12 mouse cellular contexts compared by ENCODE assay signal in the genomic region with DNA sequence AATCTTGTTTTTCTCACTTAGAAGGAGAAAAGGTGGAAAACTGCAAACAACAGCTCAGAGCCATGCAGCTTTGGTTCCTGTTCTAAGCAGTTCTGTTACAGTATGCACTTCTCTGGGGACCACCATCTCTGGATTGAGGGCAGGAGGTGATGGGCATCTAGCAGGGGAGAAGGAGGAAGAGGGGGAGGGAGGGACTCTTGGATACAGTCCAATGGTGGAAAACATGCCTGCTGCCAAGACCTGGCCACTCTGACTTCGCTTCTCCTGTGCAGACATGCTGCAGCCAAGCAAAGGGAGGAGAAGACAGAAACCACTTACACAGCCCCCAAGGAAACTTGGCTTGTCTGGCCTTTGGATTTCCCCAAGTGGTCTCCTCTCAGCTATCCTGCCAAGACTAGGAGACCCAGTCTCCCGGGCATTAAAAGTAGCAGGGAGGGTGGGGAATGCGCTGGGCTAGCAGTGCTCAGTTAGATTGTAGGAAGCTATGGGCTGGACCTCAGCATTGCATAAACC. TPM values are rescaled to one million over a fixed set of nuclear protein-coding genes. Genes with fewer than 3 reads are reported as not detected.
DNase-seq lines count a peak whose midpoint lies in the region; ATAC-seq and TF ChIP-seq lines count a peak whose summit lies in the region.
"Had no signal": no experiment of that assay in that cellular context is flagged by ENCODE, and none has a peak within 500 bp of the region (broad histone marks: within the 10 kb centered on the region; RNA-seq: fewer than 3 reads in every experiment).

No protein-coding gene starts in this region.

- DNase-seq in heart, adult 11 months, result peak; percentile 93
- DNase-seq in heart, adult 8-10 months (ENCODE audit: low spot score), result no peak
- DNase-seq in lung, postnatal 0 days (ENCODE audit: low spot score), result no peak
- no peak for DNase-seq in liver, postnatal 0 days
- no peak for DNase-seq in neural tube, embryonic 10.5 days (ENCODE audit: extremely low spot score, low spot score)
- DNase-seq in spleen, adult 12 weeks (ENCODE audit: low spot score), result no peak
- DNase-seq: cerebellum, adult 11 months; thymus, postnatal 36 days had no signal

- no peak for TF ChIP-seq EP300 in lung, postnatal 0 days (IDR thresholded peaks at IDR 0.05)
- no peak for TF ChIP-seq EP300 in liver, postnatal 0 days (IDR thresholded peaks at IDR 0.05; ENCODE audit: low read depth)

- no peak for TF ChIP-seq POLR2A in embryonic fibroblast, embryonic 13.5 days (IDR thresholded peaks at IDR 0.05; ENCODE audit: low read depth, low read length)

- H3K36me3 ChIP-seq in lung, embryonic 15.5 days, result peaks cover 40% of the 10 kb centered on the region
- H3K36me3 ChIP-seq in lung, postnatal 0 days (ENCODE audit: insufficient read depth, low read length), result no peaks in the 10 kb centered on the region
- peaks cover 43% of the 10 kb centered on the region for H3K36me3 ChIP-seq in liver, postnatal 0 days (replicated peaks; ENCODE audit: insufficient read depth, low read length)

- WGBS in lung, embryonic 15.5 days, result 57% methylated on average over 3 of the region's 3 CpGs
- 52% methylated on average over 3 of the region's 3 CpGs for WGBS in lung, postnatal 0 days
- 70% methylated on average over 3 of the region's 3 CpGs for WGBS in liver, postnatal 0 days (ENCODE audit: insufficient replicate concordance)

- peak overlapping the region; percentile 23; the same call in 1 of the 2 replicates for H3K27ac ChIP-seq in lung, embryonic 15.5 days
- no peak overlapping the region for H3K27ac ChIP-seq in lung, postnatal 0 days (ENCODE audit: low read length)
- H3K27ac ChIP-seq in embryonic fibroblast, embryonic 13.5 days (ENCODE audit: insufficient read depth, low read length), result 0 out of 2 replicates have a peak overlapping the region, but pooled peaks have one; percentile 14
- H3K27ac ChIP-seq in liver, postnatal 0 days (ENCODE audit: low read depth), result peak overlapping the region; percentile 87
- H3K27ac ChIP-seq: forebrain, embryonic 12.5 days; hindbrain, embryonic 14.5 days had no signal

- H3K9ac ChIP-seq in lung, embryonic 15.5 days, result no peak overlapping the region
- H3K9ac ChIP-seq in lung, postnatal 0 days (replicated peaks; ENCODE audit: low read depth), result no peak overlapping the region
- no peak overlapping the region for H3K9ac ChIP-seq in liver, postnatal 0 days (replicated peaks)
- H3K9ac ChIP-seq: forebrain, embryonic 12.5 days; hindbrain, embryonic 14.5 days had no signal

- ATAC-seq in lung, embryonic 15.5 days (ENCODE audit: borderline replicate concordance, extremely low read depth, low FRiP score, low TSS enrichment), result no peak
- ATAC-seq in lung, postnatal 0 days, result no peak
- no peak for ATAC-seq in liver, postnatal 0 days

- TF ChIP-seq CTCF in lung, postnatal 0 days (IDR thresholded peaks at IDR 0.05), result no peak
- no peak for TF ChIP-seq CTCF in embryonic fibroblast, embryonic 13.5 days (IDR thresholded peaks at IDR 0.05; ENCODE audit: borderline replicate concordance, insufficient read depth, low read length)
- no peak for TF ChIP-seq CTCF in liver, postnatal 0 days (IDR thresholded peaks at IDR 0.05; ENCODE audit: low read depth)

- H3K9me3 ChIP-seq in lung, embryonic 15.5 days, result no peaks in the 10 kb centered on the region
- no peaks in the 10 kb centered on the region for H3K9me3 ChIP-seq in lung, postnatal 0 days (ENCODE audit: low read length)
- no peaks in the 10 kb centered on the region for H3K9me3 ChIP-seq in liver, postnatal 0 days (ENCODE audit: low read length)
- H3K9me3 ChIP-seq: forebrain, embryonic 12.5 days had no signal

- no peak overlapping the region for H3K4me3 ChIP-seq in lung, embryonic 15.5 days
- no peak overlapping the region for H3K4me3 ChIP-seq in lung, postnatal 0 days (ENCODE audit: low read depth, low read length)
- no peak overlapping the region for H3K4me3 ChIP-seq in embryonic fibroblast, embryonic 13.5 days (ENCODE audit: insufficient read depth, low read length)
- no peak overlapping the region for H3K4me3 ChIP-seq in liver, postnatal 0 days (ENCODE audit: low read depth, low read length)
- H3K4me3 ChIP-seq: forebrain, embryonic 12.5 days had no signal

- peaks cover 16% of the 10 kb centered on the region for H3K4me1 ChIP-seq in lung, embryonic 15.5 days
- peaks cover 7% of the 10 kb centered on the region for H3K4me1 ChIP-seq in lung, postnatal 0 days (ENCODE audit: insufficient read depth, low read depth, low read length)
- peaks cover 3% of the 10 kb centered on the region; the same call in 1 of the 2 replicates for H3K4me1 ChIP-seq in embryonic fibroblast, embryonic 13.5 days (ENCODE audit: control insufficient read depth, insufficient read depth, low read length)
- peaks cover 35% of the 10 kb centered on the region for H3K4me1 ChIP-seq in liver, postnatal 0 days (ENCODE audit: insufficient read depth)
- H3K4me1 ChIP-seq: forebrain, embryonic 12.5 days had no signal

- H3K4me2 ChIP-seq in lung, embryonic 15.5 days, result no peak overlapping the region
- no peak overlapping the region for H3K4me2 ChIP-seq in lung, postnatal 0 days (replicated peaks; ENCODE audit: low read depth, low read length)
- no peak overlapping the region for H3K4me2 ChIP-seq in liver, postnatal 0 days (ENCODE audit: low read depth, low read length)
- H3K4me2 ChIP-seq: forebrain, embryonic 12.5 days; hindbrain, embryonic 14.5 days had no signal

- H3K27me3 ChIP-seq in lung, embryonic 15.5 days, result no peaks in the 10 kb centered on the region
- H3K27me3 ChIP-seq in lung, postnatal 0 days (replicated peaks; ENCODE audit: insufficient read depth, low read length), result no peaks in the 10 kb centered on the region
- no peaks in the 10 kb centered on the region for H3K27me3 ChIP-seq in liver, postnatal 0 days (ENCODE audit: insufficient read depth, low read length)
- H3K27me3 ChIP-seq: forebrain, embryonic 12.5 days had no signal

RNA-seq across cellular contexts. Expression of a gene that starts 52.7 kb away (rescaled TPM):
- 100 to 1,000 TPM in 2 of 4 experiments, 10 to 100 TPM in 2; 91.9 to 122 (median 99.2) TPM for total RNA-seq in heart, adult 8-10 months (2022)
- 16.3 and 16.7 TPM in 2 replicates for polyA plus RNA-seq in lung, embryonic 15.5 days (2015; fragmentation: Nextera tagmentation; extraction: Ambion mirVana)
- 24.4 and 27.3 TPM in 2 replicates for polyA plus RNA-seq in lung, postnatal 0 days (2015; fragmentation: Nextera tagmentation; extraction: Ambion mirVana)
- 71.5 and 83.7 TPM in 2 replicates for polyA plus RNA-seq in embryonic fibroblast, embryonic 13.5 days (2011; ENCODE audit: insufficient read length, low read depth, missing spikeins)
- polyA plus RNA-seq in liver, postnatal 0 days (2015; fragmentation: Nextera tagmentation; extraction: Ambion mirVana), result 17.7 and 18.0 TPM in 2 replicates
